Mouse (Mus musculus): Measurements from ENCODE around the gene Naa60.

Gene Naa60

DNA sequence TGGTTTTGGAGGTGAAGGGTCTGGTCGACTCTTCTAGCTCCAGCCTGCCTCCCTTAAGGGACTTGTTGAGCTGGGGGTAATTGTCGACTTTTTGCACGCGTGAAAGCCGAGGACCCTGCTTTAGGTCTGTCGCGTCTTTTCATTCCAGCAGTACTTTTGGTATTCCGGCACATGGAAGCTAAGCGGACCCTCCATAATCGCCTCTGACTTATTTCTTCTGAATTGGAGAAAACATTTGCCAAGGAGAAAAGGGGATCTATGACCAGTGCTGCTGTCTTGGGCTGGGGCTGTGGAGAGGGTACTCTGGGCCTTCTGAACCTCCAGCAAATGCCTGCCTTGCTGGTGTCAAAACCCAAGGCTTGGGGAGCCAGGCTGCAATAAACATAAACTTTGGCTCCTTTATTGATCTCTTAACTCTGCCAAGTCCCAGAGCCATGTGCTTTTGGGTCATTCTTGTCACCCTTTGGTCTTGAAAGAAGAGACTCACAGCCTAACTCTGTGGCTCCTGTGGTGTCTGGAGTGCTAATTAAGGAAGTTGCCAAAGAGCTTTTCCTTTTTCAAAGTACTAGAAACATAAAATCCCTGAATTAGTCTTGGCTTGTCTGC, 13.0 kb downstream of the Naa60 start:
- DNase-seq (ENCODE audit: low read depth in 2 of 2, low spot score in 2 of 2): no peak

DNA sequence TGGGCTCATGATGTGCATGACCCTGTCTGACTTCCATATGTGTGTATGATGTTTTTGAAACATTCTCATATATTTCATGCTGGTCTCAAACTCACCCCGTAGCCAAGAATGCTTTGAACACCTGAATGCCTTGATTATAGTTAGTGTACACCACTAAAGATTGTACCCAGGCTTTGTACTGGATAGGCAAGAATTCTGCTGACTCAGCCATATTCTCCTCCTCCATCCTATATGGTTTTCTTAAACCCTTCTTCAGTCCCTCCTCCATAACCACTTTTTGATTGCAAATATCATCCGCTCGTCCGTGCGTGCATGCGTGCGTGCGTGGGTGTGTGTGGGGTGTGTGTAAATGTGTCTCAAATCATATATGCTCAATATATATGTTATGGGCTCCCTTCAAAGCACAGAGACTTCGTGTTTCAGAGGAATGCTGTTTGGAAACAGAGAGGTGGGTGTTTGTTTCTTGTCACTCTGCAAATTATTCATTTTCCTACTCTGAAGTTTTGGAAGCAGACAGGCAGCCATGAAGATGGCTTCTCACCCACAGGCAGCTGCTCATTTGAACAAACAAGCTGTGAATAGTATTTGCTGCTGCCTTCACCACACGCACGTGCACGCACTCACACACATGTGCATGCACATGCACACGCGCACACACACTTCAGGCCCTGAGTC, 19.6 kb downstream of the Naa60 start:
- no peak for DNase-seq (ENCODE audit: low read depth in 2 of 2, low spot score in 2 of 2)

DNA sequence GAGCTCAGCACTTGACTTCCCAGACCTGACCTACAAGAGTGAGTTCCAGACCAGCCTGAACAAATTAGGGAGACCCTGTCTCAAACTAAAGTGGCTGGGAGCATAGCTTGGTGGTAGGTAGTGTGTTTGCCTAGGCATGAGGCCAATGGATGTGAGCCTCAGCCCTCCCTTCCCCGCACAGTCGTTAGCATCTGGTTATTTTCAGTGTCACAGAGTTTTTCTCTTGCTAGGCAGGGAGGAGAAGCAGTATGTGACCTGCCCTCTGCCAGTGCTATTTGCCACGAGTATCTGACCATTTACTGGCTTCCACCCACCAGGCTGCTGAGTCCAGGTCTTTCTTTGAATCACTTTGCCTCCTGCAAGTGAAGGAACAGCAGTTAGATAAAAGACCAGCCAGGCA, 21.6 kb downstream of the Naa60 start:
- no peak for DNase-seq (ENCODE audit: low read depth in 2 of 2, low spot score in 2 of 2)

DNA sequence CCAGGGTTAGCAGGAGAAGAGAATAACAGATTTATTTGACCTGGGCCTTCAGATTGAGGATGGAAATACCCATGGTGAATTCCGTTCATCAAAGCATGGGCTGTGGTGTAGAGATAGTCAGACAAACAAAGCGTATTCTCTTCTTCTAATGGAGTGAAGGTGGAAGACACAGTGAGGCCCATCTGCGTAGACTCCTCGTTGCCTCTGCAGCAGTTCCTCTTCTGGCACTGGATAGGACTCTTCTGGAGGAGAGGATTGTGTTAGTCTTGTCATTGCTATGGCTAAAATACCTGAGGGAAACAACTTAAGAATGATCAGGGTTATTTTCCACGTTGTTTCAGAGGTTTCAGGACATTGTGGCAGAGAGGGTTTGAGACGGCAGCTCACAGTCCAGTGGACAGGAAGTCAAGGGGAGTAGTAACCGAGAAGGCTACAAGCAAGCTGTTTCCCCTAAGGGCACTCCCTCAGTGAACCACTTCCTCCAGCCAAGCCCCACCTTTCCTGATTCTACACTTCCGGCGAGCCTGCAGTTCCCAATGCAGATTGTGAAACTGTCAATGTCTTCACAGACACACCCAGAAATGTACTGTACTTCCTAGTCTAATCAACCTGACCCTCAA, 23.1 kb downstream of the Naa60 start:
- peak; percentile 24 to 43 for DNase-seq (ENCODE audit: low read depth in 2 of 2, low spot score in 2 of 2)

DNA sequence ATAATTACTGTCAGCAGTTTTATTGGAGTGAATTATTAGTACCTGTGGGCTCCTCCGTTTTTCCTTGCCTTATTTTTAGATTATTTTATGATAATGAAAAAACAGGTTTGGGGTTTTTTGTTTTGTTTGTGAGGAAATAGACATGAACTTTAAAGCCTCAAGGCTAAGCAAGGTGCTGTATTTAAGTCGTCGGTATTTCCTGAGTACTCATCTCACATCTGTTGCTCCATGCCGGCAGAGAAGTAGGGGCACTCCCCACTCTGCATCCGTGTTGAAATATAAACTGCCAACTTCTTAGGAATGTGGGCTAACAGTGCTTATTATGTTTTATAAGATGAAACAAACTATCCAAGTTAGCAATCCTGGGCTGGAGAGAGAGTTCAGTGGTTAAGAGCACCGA, 23.9 kb downstream of the Naa60 start:
- no peak for DNase-seq (ENCODE audit: low read depth in 2 of 2, low spot score in 2 of 2)

DNA sequence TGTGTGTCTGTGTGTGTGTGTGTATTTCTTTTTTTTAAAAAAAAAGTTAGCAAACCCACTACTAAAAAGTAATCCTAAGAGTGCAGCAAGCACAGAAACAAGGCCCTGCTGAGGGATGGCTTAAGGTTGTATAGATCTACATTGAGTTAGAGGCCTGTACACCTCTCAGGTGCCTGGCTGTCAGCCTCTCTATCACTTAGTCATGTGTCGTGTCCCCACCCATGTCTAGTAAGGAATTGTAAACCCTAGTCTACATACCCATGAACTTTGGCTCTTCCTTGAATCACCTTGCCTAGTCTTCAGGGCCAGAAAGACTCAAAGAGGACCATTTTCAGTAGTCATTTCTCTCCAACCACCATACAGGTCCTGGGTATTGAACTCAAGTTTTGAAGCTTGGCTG, 24.4 kb downstream of the Naa60 start:
- no peak for DNase-seq (ENCODE audit: low read depth in 2 of 2, low spot score in 2 of 2)

DNA sequence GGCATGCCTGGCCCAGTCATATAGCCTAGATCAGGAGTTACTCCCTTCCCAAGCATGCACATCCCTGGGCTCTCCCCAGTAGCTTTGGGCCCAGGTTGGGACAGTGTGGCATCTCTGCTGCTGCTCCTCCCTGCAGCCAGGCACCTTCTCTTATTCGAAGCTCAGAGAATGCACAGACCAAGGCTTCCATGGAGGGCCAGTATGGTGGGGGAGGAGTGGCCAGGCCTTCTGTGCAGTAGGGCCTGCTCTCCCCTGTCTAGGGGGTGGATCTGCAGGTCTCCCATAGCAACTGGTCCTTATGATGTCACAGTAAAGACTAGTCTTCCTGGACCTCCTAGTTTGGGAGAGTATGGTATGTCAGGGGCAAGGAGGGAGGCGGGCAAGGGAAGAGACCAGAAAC, 35.3 kb downstream of the Naa60 start:
- DNase-seq (ENCODE audit: low read depth in 2 of 2, low spot score in 2 of 2): no peak

DNA sequence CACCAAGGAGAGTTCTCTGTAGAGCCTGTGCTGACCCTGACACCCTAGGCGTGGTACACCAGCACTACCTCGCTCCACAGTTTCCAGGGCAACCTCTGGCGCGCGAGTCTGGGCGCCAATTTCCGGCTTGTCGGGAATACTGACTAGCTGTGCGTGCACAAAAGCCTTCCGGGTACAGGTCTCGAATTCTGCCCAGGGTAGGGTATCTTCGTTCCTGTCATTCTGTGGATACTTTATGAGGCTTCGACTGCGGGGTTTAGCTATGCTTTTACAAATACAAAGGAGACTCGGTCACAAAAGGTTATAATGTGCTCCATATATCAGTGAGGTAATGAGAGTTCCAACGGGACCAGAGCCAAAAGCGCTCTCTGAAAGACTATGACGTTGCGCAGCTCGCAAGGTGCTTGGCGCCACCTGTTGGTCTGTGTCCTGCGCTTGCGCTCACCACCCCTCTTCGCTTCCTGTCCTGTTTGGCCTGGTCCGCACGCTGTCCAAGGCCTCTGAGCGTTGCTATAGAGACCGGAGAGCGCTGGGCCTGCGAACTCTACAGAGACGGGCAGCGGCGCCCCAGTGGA, 36.4 kb downstream of the Naa60 start, which contains the start of the genes 1700037C18Rik and Cluap1:
1700037C18Rik (minus strand) TSS at position 153 of the 575 bp plus-strand sequence.
Cluap1 (plus strand) TSS at position 265 of the 575 bp plus-strand sequence.
- DNase-seq (ENCODE audit: low read depth in 2 of 2, low spot score in 2 of 2): peak; percentile 81 to 85

DNA sequence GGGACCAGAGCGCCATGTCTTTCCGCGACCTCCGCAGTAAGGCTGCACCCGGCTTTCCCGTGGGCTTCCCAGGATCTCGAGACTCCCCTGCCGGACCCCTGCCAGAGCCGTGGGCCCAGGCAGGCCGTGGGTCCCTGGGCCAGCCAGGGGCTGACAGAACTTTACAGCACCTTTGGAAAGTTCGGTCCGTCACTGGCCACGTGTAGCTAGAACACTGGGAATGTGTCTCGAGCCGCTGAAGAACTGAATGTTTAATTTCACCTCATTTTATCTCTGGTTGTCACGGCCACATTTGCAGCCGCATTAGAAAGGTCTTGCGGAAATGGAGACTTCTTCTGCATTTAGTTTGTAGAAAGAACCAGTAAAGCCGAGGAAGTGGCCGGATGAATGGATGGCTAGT, 36.9 kb downstream of the Naa60 start:
- DNase-seq (ENCODE audit: low read depth in 2 of 2, low spot score in 2 of 2): no peak

DNA sequence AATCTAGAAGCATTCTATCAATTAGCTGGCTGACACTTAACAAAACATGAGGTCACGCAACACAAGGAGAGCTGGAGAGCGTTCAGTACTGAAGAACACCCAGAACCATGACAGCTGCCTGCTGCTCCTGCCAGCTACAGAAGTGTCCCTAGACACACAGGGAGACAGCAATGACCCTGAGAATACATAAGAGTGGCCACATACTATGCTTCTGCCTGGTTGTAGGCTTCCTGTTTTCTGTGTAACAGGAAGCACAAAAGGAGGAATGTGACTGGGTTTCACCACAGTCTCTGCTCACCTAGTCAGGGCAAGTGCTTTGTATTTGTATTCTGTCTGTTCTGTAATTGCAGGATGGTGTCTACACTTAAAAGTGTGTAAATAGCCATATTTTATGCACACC, 48.6 kb downstream of the Naa60 start:
- no peak for DNase-seq (ENCODE audit: low read depth in 2 of 2, low spot score in 2 of 2)

DNA sequence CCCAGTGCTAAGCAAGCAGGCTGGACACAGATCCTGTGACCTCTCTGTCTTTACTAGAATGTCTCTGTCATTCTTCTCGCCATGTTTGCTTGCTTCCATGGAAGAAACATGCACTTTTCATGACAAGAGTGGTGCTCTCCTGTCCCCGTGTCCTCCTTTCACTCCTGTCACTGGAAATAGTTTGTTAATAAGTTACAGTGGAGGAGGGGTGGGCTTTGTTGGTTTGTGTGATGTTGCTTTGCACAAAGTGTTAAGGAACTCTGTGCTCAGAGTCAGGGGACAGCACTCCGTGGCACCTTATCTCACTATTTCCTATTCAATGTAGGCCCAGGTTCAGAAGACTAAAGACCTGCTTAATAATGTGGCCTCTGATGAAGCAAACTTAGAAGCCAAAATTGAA, 51.3 kb downstream of the Naa60 start:
- DNase-seq (ENCODE audit: low read depth in 2 of 2, low spot score in 2 of 2): no peak

DNA sequence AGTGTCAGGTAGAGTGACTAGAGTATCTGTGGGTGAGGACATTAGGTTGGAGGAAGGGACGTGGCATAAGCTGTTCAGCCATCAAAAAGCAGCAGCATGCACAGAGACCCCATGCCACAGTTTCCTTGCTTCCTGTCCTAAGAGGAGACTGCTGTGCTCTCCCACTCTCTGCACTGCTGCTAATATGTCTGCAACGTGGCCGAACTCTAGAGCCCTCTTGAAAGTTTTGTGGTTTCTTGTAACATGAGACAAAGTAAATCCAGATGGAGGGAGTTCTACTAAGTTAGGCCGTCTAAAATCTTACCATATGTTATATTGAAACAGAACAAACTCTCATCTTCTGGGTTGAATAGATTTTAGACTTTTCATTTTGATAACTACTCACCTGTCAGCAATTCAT, 51.8 kb downstream of the Naa60 start:
- DNase-seq (ENCODE audit: low read depth in 2 of 2, low spot score in 2 of 2): no peak

DNA sequence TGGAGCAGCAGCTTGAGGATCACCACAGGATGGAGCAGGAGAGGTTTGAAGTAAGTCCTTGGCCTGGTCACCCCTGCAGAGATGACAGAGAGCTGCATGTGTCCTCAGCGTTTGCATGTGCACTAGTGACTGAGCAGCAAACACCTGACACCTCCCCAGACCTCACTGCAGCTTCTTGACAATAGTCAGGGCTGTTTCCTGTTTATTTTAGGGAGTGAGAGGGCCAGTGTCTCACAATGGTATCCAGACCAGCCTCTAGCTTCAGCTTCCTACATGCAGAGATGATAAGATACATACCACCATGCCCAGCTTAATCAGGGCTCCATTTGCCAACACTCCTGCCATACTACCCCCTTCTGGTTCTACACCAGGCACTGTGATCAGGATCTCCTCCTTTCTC, 56.4 kb downstream of the Naa60 start:
- no peak for DNase-seq (ENCODE audit: low read depth in 2 of 2, low spot score in 2 of 2)

DNA sequence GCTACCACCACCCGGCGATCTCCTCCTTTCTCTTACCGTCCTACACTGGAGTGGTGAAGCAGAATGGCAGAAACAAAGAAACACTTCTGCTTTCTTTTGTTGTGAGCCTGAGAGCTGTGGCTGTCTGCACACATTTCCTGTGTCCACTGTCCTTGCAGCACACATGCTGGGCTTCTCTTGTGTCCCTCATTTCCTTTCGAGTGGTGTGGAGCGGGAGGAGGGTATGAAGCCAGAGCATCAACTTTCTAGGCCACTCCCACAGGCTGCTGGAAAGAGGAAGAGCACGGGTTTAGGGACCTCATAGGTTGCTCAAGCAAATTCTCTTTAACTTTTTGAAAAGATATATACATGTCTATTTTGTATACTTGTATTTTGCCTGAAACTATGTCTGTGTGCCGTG, 57.0 kb downstream of the Naa60 start:
- no peak for DNase-seq (ENCODE audit: low read depth in 2 of 2, low spot score in 2 of 2)

DNA sequence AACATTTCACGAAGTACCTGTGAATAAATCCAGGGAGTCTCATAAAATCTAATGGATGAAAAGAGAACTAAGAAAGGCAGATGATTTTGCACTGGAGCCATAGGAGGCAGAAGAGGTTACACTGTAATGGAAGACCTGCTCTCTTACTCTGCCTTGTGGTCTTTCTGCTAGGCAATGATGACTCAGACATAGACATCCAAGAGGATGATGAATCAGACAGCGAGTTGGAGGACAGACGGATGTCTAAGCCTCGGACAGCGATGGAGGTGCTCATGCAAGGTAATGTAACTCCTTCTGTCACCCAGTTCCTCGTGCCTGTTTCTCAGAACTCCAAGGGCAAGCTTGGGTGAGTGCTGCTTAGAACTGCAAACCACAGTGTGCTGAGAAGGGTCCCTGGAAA, 61.4 kb downstream of the Naa60 start:
- no peak for DNase-seq (ENCODE audit: low read depth in 2 of 2, low spot score in 2 of 2)

DNA sequence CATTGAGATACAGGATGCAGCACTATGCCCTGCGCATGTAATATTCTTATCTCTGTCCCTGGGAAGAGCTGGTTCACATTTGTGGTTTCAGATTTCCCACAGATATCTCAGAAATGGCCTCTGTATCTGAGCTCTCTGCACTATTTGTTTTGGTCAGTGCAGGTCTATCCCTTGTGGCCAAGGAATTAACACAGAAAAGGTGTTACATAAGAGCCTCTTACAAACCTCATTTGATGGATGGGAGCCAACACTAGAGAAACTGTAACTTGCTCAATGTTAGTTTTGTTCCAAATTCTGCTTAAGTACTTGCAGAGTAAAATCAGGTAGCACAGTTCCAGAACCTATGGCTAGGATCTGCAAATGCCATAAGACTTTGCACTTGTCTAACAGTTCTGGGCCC, 61.9 kb downstream of the Naa60 start:
- DNase-seq (ENCODE audit: low read depth in 2 of 2, low spot score in 2 of 2): no peak

DNA sequence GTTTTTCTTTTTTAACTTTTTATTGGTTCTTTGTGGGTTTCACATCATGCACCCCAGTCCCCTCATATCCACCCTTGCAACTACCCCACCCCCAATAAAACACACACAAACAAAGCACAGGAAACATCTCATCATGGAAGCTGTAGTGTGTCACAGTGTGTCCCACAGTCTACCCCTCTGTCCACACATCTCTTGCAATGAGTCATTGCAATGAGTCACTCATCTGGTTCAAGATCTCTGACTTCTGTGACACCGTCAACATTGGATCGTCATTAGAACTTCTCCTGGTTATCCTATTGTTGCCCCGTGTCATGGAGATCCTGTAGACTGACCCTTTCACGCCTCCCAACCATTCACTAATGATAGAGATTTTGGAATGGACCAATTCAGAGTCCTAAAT, 62.5 kb downstream of the Naa60 start:
- DNase-seq (ENCODE audit: low read depth in 2 of 2, low spot score in 2 of 2): no peak

DNA sequence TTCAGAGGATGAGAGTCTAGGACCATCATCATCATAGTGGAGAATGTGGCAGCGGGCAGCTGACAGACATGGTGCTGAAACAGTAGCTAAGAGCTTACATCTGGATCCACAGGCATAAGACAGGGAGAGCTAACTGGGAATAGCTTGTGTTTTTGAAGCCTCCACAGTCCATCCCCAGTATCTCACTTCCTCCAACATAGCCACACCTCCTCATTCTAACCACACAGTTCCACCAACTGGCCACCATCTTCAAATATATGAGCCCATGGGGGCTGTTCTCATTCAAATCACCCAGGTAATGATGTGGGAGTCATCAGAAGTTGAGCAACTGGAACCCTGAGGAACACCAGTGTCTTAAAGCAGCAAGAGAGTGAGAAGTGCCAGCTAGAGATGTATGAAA, 79.0 kb downstream of the Naa60 start:
- no peak for DNase-seq (ENCODE audit: low read depth in 2 of 2, low spot score in 2 of 2)
